13 mouse cellular contexts compared by ENCODE assay signal in the genomic region with DNA sequence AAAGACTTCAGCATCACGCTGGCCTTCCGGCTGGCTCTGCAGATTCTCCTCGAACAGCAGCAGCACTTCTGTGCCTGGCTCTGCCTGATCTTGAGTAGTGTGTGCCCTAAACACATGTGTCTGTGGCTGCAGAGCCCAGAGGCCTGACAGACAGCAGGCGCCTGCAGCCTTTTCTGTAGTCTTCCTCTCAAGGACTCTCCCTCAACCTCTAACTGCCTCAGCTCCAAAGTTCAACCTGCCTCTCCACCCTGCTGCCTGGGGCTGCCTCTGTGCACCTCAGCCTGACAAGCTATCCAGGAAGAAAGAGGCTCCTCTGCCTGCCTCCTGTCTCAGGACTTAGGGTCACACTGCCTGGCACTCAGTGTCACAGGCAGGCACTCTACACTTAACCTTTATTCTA. TPM values are rescaled to one million over a fixed set of nuclear protein-coding genes. Genes with fewer than 3 reads are reported as not detected.
DNase-seq lines count a peak whose midpoint lies in the region; ATAC-seq and TF ChIP-seq lines count a peak whose summit lies in the region.
"Had no signal": no experiment of that assay in that cellular context is flagged by ENCODE, and none has a peak within 500 bp of the region (broad histone marks: within the 10 kb centered on the region; RNA-seq: fewer than 3 reads in every experiment).

No protein-coding gene starts in this region.

- no peaks in the 10 kb centered on the region for H3K36me3 ChIP-seq in liver, embryonic 15.5 days (replicated peaks)
- H3K36me3 ChIP-seq in liver, embryonic 11.5 days (ENCODE audit: control insufficient read depth, insufficient read depth, low read length): no peaks in the 10 kb centered on the region
- no peaks in the 10 kb centered on the region for H3K36me3 ChIP-seq in intestine, embryonic 15.5 days
- H3K36me3 ChIP-seq in liver, postnatal 0 days (replicated peaks; ENCODE audit: insufficient read depth, low read length): no peaks in the 10 kb centered on the region
- H3K36me3 ChIP-seq: embryonic facial prominence, embryonic 12.5 days had no signal

- TF ChIP-seq CTCF in liver, postnatal 0 days (IDR thresholded peaks at IDR 0.05; ENCODE audit: low read depth): no peak

- H3K27me3 ChIP-seq in liver, embryonic 15.5 days: no peaks in the 10 kb centered on the region
- no peaks in the 10 kb centered on the region for H3K27me3 ChIP-seq in liver, embryonic 11.5 days (replicated peaks; ENCODE audit: control insufficient read depth, insufficient read depth, low read length)
- no peaks in the 10 kb centered on the region for H3K27me3 ChIP-seq in intestine, embryonic 15.5 days (replicated peaks)
- no peaks in the 10 kb centered on the region for H3K27me3 ChIP-seq in liver, postnatal 0 days (ENCODE audit: insufficient read depth, low read length)
- H3K27me3 ChIP-seq: embryonic facial prominence, embryonic 12.5 days; megakaryocyte, embryonic 14.5 days had no signal

- H3K9me3 ChIP-seq in liver, embryonic 15.5 days (replicated peaks): no peaks in the 10 kb centered on the region
- H3K9me3 ChIP-seq in liver, embryonic 11.5 days (ENCODE audit: control insufficient read depth, low read length): no peaks in the 10 kb centered on the region
- no peaks in the 10 kb centered on the region for H3K9me3 ChIP-seq in intestine, embryonic 15.5 days
- H3K9me3 ChIP-seq in liver, postnatal 0 days (ENCODE audit: low read length): no peaks in the 10 kb centered on the region
- H3K9me3 ChIP-seq: embryonic facial prominence, embryonic 12.5 days; G1E; megakaryocyte, embryonic 14.5 days had no signal

- H3K4me2 ChIP-seq in liver, embryonic 15.5 days: no peak overlapping the region
- H3K4me2 ChIP-seq in liver, embryonic 11.5 days: no peak overlapping the region
- peak overlapping the region; percentile 27 for H3K4me2 ChIP-seq in intestine, embryonic 15.5 days (replicated peaks)
- no peak overlapping the region for H3K4me2 ChIP-seq in liver, postnatal 0 days (ENCODE audit: low read depth, low read length)
- H3K4me2 ChIP-seq: embryonic facial prominence, embryonic 12.5 days had no signal

- TF ChIP-seq EP300 in liver, postnatal 0 days (IDR thresholded peaks at IDR 0.05; ENCODE audit: low read depth): no peak

- peaks cover 18% of the 10 kb centered on the region for H3K4me1 ChIP-seq in liver, embryonic 15.5 days (replicated peaks)
- H3K4me1 ChIP-seq in liver, embryonic 11.5 days (replicated peaks; ENCODE audit: control insufficient read depth, insufficient read depth, low read length): peaks cover 4% of the 10 kb centered on the region
- H3K4me1 ChIP-seq in intestine, embryonic 15.5 days (replicated peaks): peaks cover 47% of the 10 kb centered on the region
- H3K4me1 ChIP-seq in liver, postnatal 0 days (ENCODE audit: insufficient read depth): peaks cover 11% of the 10 kb centered on the region

- intact Hi-C loops in heart, postnatal 36 days (cut with DNase I): no loop called here

- ATAC-seq in liver, embryonic 15.5 days (ENCODE audit: insufficient read depth): no peak
- no peak for ATAC-seq in liver, embryonic 11.5 days (replicated peaks; ENCODE audit: low FRiP score)
- peak; percentile 85 for ATAC-seq in intestine, embryonic 15.5 days
- no peak for ATAC-seq in liver, postnatal 0 days
- ATAC-seq: activated CD4-positive, CD25-positive, alpha-beta regulatory T cell, adult 4 months had no signal

- peak; percentile 86 for DNase-seq in heart, adult 11 months
- no peak for DNase-seq in heart, postnatal 36 days
- DNase-seq in liver, embryonic 11.5 days (ENCODE audit: low spot score): no peak
- DNase-seq in liver, postnatal 0 days: no peak
- DNase-seq in adrenal gland, postnatal 36 days: no peak
- no peak for DNase-seq in lung, postnatal 36 days
- DNase-seq: left cerebral cortex, postnatal 4 days had no signal

- no peak overlapping the region for H3K4me3 ChIP-seq in liver, embryonic 15.5 days (replicated peaks)
- no peak overlapping the region for H3K4me3 ChIP-seq in liver, embryonic 11.5 days (ENCODE audit: low read depth, low read length)
- H3K4me3 ChIP-seq in intestine, embryonic 15.5 days (replicated peaks): no peak overlapping the region
- H3K4me3 ChIP-seq in liver, postnatal 0 days (ENCODE audit: low read depth, low read length): no peak overlapping the region
- H3K4me3 ChIP-seq: embryonic facial prominence, embryonic 12.5 days; megakaryocyte, embryonic 14.5 days had no signal

- no peak overlapping the region for H3K9ac ChIP-seq in liver, embryonic 15.5 days
- H3K9ac ChIP-seq in liver, embryonic 11.5 days (ENCODE audit: low read depth, low read length): no peak overlapping the region
- 0 out of 2 replicates have a peak overlapping the region, but pooled peaks have one; percentile 24 for H3K9ac ChIP-seq in intestine, embryonic 15.5 days
- no peak overlapping the region for H3K9ac ChIP-seq in liver, postnatal 0 days (replicated peaks)
- H3K9ac ChIP-seq: embryonic facial prominence, embryonic 12.5 days had no signal

- 52% methylated on average over 4 of the region's 4 CpGs for WGBS in liver, embryonic 15.5 days (ENCODE audit: insufficient replicate concordance)
- 84% methylated on average over 4 of the region's 4 CpGs for WGBS in liver, embryonic 11.5 days
- 57% methylated on average over 4 of the region's 4 CpGs for WGBS in intestine, embryonic 15.5 days
- WGBS in liver, postnatal 0 days (ENCODE audit: insufficient replicate concordance): 73% methylated on average over 4 of the region's 4 CpGs

- H3K27ac ChIP-seq in liver, embryonic 15.5 days (replicated peaks): peak overlapping the region; percentile 38
- H3K27ac ChIP-seq in liver, embryonic 11.5 days (ENCODE audit: low read depth, low read length): no peak overlapping the region
- peak overlapping the region; percentile 86 for H3K27ac ChIP-seq in intestine, embryonic 15.5 days
- 0 out of 2 replicates have a peak overlapping the region, but pooled peaks have one; percentile 2 for H3K27ac ChIP-seq in liver, postnatal 0 days (ENCODE audit: low read depth)
- H3K27ac ChIP-seq: embryonic facial prominence, embryonic 12.5 days had no signal

RNA-seq across cellular contexts. Expression of a gene that starts 20.6 kb away (rescaled TPM):
- total RNA-seq in heart, postnatal 36 days (2021): 10 to 100 TPM; 45.8 to 46.6 TPM
- 9.7 and 10.6 TPM in 2 replicates for polyA plus RNA-seq in liver, embryonic 15.5 days (2015; fragmentation: Nextera tagmentation; extraction: Ambion mirVana)
- 28.4 and 29.3 TPM in 2 replicates for polyA plus RNA-seq in liver, embryonic 11.5 days (2014; fragmentation: Nextera tagmentation; extraction: Ambion mirVana)
- polyA plus RNA-seq in intestine, embryonic 15.5 days (2015; fragmentation: Nextera tagmentation; extraction: Ambion mirVana): 33.0 and 43.9 TPM in 2 replicates
- polyA plus RNA-seq in liver, postnatal 0 days (2015; fragmentation: Nextera tagmentation; extraction: Ambion mirVana): 9.8 and 13.0 TPM in 2 replicates
- 10 to 100 TPM; 20.1 to 27.4 TPM for total RNA-seq in adrenal gland, postnatal 36 days (2021)
